Mouse (Mus musculus) kidney, embryonic 15.5 days (tissue): ENCODE results near the gene Rabac1. TPM values are rescaled to one million over a fixed set of nuclear protein-coding genes. Genes with fewer than 3 reads are reported as not detected.

Source experiments
- ATAC-seq: fragments of 200-750 bp; cut with Nextera tagmentation; replicated peaks from 2 replicates; pipeline ENCODE4 v1.8.0; 2017; ENCODE audit warnings: moderate TSS enrichment; ENCODE audit not compliant: low FRiP score
- H3K27ac ChIP-seq: fragments of 300-500 bp; sonication (generic); 2 replicates; pipeline ENCODE4 v1.5.1; 2015; ENCODE audit warnings: mild to moderate bottlenecking, inconsistent platforms
- H3K27me3 ChIP-seq: fragments of 300-500 bp; sonication (generic); 2 replicates; pipeline ENCODE4 v1.6.1; 2015; ENCODE audit warnings: inconsistent platforms
- H3K36me3 ChIP-seq: fragments of 300-500 bp; sonication (generic); 2 replicates; pipeline ENCODE4 v1.6.1; 2015; ENCODE audit warnings: inconsistent platforms
- H3K4me1 ChIP-seq: fragments of 300-500 bp; sonication (generic); 2 replicates; pipeline ENCODE4 v1.6.1; 2015; ENCODE audit warnings: inconsistent platforms
- H3K4me2 ChIP-seq: fragments of 300-500 bp; sonication (generic); 2 replicates; pipeline ENCODE4 v1.6.1; 2015; ENCODE audit warnings: moderate library complexity, mild to moderate bottlenecking, inconsistent platforms
- H3K4me3 ChIP-seq: fragments of 300-500 bp; sonication (generic); replicated peaks from 2 replicates; pipeline ENCODE4 v1.5.1; 2015; ENCODE audit warnings: mild to moderate bottlenecking, inconsistent platforms
- H3K9ac ChIP-seq: fragments of 300-500 bp; sonication (generic); 2 replicates; pipeline ENCODE4 v1.6.1; 2015; ENCODE audit warnings: mild to moderate bottlenecking, inconsistent platforms
- H3K9me3 ChIP-seq: fragments of 300-500 bp; sonication (generic); replicated peaks from 2 replicates; pipeline ENCODE4 v1.6.1; 2016; ENCODE audit warnings: inconsistent platforms
- WGBS: fragments of 180-500 bp; shearing (Covaris S2); methylation state at CpG from one replicate; pipeline ENCODE4 v1.1.7; 2015; ENCODE audit warnings: mixed read lengths; 5-methylcytosine and 5-hydroxymethylcytosine counted together
- microRNA-seq: library from miRNA; unstranded; fragments of <30 nt; microRNA quantifications from one replicate; pipeline ENCODE4, GENCODE M21; 2016
- polyA plus RNA-seq: library from polyadenylated mRNA; unstranded; fragments of >200 nt; fragmentation: Nextera tagmentation; extraction: Ambion mirVana; gene quantifications from 2 replicates; pipeline ENCODE4 v1.2.1, GENCODE M21; 2015

Rabac1 gene
- polyA plus RNA-seq, 1 experiment from 2014 or later = 153 TPM

DNA sequence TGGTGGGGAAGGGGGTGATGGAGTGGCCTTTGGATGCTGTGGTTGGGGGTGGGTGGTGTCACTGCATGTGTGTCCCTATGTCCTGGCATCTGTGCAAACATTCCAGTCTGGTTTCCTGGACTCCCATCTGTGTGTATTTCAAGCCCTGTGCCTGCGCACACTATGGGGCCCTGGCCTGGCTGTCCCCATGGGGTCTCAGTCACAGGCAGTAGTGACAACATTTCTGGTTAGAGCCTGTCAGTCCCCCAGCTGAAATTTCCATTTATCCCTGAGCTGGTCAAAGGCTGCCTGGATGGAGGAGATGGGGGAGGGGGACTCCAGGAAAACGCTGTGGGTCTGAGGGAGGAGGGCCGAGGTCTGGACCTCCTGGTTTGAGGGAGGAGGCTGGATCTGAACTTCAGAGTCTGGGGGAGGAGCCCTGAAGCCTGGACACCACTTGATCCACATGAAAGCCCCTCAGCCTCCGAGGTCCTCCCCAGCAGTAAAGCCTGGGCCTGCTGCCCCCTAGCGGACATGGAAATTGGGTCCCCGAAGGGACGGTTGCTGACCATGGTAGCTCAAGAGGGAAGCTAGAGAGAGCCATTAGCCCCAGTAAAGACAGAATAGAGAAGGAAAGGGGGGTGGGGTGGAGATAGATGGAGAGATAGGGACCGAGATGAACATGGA, 22.5 kb downstream of the Rabac1 start:
- Histone ChIP-seq H3K9me3 (no peaks in the 10 kb centered on the region), H3K4me1 (peaks cover 21% of the 10 kb centered on the region), H3K36me3 (no peaks in the 10 kb centered on the region), H3K4me3 (no peak overlapping the region), H3K9ac (no peak overlapping the region), H3K27me3 (peaks cover 100% of the 10 kb centered on the region), H3K27ac (no peak overlapping the region), H3K4me2 (0 out of 2 replicates have a peak overlapping the region, but pooled peaks have one; percentile 1)
- peak; percentile 50 for ATAC-seq
- under 1% methylated on average over 8 of the region's 8 CpGs for WGBS

DNA sequence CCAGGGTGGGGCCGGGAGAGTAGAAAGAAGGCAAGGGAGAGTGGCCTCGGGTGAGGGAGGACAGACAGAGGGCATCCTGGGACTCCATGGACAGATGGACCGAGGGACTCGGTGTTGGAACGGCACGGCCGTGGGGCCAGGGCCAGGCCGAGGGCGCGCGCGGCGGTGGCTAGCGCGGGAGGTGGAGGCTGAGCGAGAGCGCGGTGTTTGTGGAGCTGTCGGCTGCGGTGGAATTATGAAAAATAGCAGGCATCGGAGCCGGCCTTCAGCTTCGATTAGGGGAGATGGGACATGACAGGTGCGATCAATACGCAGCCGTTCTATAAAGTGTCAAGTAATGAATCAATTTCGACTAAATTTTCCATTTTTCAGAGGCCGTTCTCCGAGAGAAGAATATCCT, 23.8 kb downstream of the Rabac1 start:
- ATAC-seq = no peak
- peaks cover 100% of the 10 kb centered on the region for H3K27me3 ChIP-seq
- no peak overlapping the region for H3K4me2 ChIP-seq
- no peak overlapping the region for H3K4me3 ChIP-seq
- peaks cover 18% of the 10 kb centered on the region for H3K4me1 ChIP-seq
- H3K9ac ChIP-seq = no peak overlapping the region
- H3K9me3 ChIP-seq = no peaks in the 10 kb centered on the region
- no peak overlapping the region for H3K27ac ChIP-seq
- WGBS = under 1% methylated on average over 29 of the region's 29 CpGs
- no peaks in the 10 kb centered on the region for H3K36me3 ChIP-seq

DNA sequence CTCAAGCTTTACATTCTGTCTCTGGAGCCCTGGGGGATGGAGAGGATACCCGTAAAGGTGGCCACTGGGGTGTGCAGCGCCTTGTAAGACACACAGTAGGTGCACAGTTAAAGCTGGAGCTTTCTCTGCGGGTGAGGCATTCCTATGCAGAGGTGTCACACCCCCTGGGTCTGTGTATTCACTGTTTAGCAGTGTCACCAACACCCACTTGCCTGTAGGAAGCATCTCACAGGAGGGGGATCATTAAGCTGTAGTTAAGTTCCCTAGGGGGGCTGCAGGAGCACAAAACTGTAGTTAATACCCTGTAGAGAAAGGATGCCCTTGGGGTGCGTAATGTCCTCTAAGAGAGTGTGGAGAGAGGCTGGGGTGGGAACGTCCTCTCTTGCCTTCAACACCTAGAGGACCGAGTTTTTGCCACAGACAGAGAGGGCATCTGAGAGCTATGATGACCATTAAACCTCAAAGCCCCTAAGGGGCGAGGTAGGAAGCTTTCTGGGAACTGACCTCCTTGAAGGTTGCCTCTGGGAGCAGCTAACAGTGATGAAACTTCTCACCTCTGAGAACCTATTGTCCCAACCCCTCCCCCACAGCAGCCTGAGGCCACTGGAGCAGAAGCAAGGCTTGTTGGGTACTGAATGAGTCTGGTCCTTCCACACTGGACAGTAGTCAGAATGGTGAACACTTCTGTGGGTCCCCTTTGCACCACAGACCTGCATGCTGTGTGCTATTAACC, 25.1 kb downstream of the Rabac1 start:
- H3K4me2 ChIP-seq = no peak overlapping the region
- no peak for ATAC-seq
- WGBS = 5% methylated on average over 7 of the region's 7 CpGs

DNA sequence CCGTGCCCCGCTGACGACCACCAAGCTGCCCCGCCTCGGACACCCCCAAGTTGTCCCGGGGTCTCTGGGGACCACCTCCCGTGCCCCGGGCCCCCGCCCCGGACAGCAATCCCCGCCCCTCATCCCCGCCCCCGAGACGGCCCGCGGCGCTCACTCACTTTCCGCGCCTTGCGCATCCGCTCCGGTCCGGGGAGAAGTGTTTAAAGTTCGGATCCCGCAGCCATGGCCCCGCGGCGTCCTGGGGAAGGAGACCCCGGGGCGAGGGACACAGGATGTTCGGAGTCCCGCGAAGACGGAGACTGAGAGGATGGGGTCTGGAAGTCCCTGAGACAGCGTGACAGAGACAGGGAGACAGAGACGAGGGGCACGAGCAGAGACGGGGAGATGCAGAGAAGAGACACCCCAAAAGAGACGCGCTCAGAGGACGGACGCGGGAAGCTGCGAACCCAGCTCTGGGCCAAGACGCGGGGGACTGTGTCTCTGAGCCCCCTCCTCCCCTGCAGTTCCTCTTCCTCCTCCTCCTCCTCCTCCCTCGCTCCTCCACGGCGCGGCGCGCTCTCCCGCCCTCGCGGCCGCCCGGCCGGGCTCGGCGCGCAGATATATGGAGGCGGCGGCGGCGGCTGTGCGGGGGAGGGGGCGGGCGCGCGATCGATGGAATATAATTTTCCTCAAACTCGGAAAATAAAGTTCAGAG, 28.1 kb downstream of the Rabac1 start, which contains the start of gene Gm4881:
Gene Gm4881 (minus strand): TSS at position 238 of the 694 bp plus-strand sequence.
- WGBS = under 1% methylated on average over 57 of the region's 72 CpGs
- 0 out of 2 replicates have a peak within 1 kb of the TSS, but pooled peaks have one; percentile 5 for H3K9ac ChIP-seq
- no peak for ATAC-seq
- H3K27me3 ChIP-seq = peaks cover 100% of the 10 kb centered on the region
- peak within 1 kb of the TSS; percentile 40 for H3K4me3 ChIP-seq
- H3K4me2 ChIP-seq = peak within 1 kb of the TSS; percentile 72
- peaks cover 14% of the 10 kb centered on the region for H3K4me1 ChIP-seq
- H3K27ac ChIP-seq = no peak within 1 kb of the TSS
- H3K36me3 ChIP-seq = no peaks in the 10 kb centered on the region
- H3K9me3 ChIP-seq = no peaks in the 10 kb centered on the region

More for the DNA sequence above, 25.1 kb downstream of the Rabac1 start:
- H3K9ac ChIP-seq = no peak overlapping the region
- H3K4me1 ChIP-seq = peaks cover 22% of the 10 kb centered on the region
- no peak overlapping the region for H3K27ac ChIP-seq
- H3K9me3 ChIP-seq = no peaks in the 10 kb centered on the region
- no peaks in the 10 kb centered on the region for H3K36me3 ChIP-seq
- peaks cover 100% of the 10 kb centered on the region for H3K27me3 ChIP-seq
- no peak overlapping the region for H3K4me3 ChIP-seq

DNA sequence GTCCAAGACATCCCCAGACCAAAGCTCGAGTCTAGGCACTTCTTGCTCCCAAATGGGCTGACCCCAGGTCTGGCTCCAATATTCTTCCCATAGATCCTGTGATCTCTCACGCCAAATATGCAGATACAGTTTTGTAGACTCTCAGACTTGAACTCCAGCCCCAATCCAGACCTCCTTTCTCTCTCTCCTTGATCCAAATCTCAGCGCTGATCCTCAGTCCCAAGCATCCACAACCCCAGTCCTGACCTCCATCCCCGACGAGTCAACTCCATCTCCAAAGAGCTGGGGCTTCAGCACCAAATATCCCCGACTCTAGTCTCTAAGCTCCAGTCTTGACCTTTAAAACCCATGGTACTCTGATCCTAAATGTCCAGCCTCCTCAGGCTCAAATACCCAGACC, 28.9 kb downstream of the Rabac1 start:
- H3K27ac ChIP-seq = no peak overlapping the region
- no peak for ATAC-seq
- no peaks in the 10 kb centered on the region for H3K36me3 ChIP-seq
- no peak overlapping the region for H3K4me3 ChIP-seq
- no peaks in the 10 kb centered on the region for H3K9me3 ChIP-seq
- WGBS = 4% methylated on average over 6 of the region's 6 CpGs
- peaks cover 100% of the 10 kb centered on the region for H3K27me3 ChIP-seq
- no peak overlapping the region for H3K9ac ChIP-seq
- peaks cover 14% of the 10 kb centered on the region for H3K4me1 ChIP-seq
- H3K4me2 ChIP-seq = no peak overlapping the region; the same call in 1 of the 2 replicates

DNA sequence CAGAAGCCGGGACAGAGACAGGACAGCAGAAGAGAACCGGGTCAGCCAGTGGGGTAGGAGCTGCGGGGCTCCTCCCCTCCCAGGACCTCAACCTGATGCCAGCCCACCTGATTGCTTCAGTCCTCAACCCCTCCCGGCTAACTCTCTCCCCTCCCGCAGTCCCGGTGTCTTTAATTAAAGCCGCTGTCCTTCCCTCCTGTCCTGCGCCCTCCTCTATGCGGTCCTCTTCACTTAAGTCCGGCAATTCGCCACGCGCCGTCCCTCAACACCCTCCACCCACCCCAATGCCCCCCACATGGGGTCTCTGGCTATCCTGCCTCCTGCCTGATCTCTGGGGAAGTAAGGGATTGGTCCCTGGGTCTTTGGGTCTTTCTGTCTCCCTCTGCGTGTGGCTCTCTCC, 40.9 kb downstream of the Rabac1 start:
- Histone ChIP-seq H3K9me3 (no peaks in the 10 kb centered on the region), H3K4me2 (no peak overlapping the region), H3K4me1 (peaks cover 32% of the 10 kb centered on the region), H3K27ac (no peak overlapping the region), H3K36me3 (peaks cover 7% of the 10 kb centered on the region; the same call in 1 of the 2 replicates), H3K4me3 (no peak overlapping the region), H3K27me3 (peaks cover 82% of the 10 kb centered on the region), H3K9ac (no peak overlapping the region)
- WGBS = 1% methylated on average over 15 of the region's 15 CpGs
- ATAC-seq = no peak

DNA sequence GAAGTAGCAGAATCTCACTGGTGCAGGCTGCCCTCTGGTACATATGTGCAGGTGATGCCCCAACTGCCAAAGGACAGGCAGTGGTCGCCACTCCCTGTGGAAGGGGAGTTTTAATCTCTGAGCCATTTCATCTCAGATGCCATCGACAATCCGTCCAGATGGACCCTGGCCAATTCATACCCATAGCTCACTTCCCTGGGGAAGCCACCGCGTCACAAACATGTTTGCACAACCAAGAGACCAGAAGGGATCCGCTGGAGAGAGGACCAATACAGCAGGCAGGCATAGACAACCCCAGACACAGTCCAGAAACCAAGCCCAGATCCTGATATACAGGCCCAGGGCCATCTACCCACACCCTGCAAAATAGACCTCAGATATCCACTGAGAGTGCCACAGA, 42.1 kb downstream of the Rabac1 start:
- peaks cover 32% of the 10 kb centered on the region for H3K4me1 ChIP-seq
- no peak overlapping the region for H3K27ac ChIP-seq
- H3K27me3 ChIP-seq = peaks cover 72% of the 10 kb centered on the region
- ATAC-seq = no peak
- H3K9ac ChIP-seq = no peak overlapping the region
- H3K36me3 ChIP-seq = peaks cover 19% of the 10 kb centered on the region
- H3K4me2 ChIP-seq = no peak overlapping the region
- 51% methylated on average over 6 of the region's 6 CpGs for WGBS
- no peak overlapping the region for H3K4me3 ChIP-seq
- H3K9me3 ChIP-seq = no peaks in the 10 kb centered on the region

Small RNA genes lying within 50 kb of the gene (microRNA-seq; reads per million reads assigned to microRNA genes)
- gene Mir7046 (not detected), gene Mir7047 (not detected)

Other genes with a start within 250 kb of the Rabac1 start
- gene Gm4763, start 245.8 kb downstream of the Rabac1 start, polyA plus RNA-seq = not detected in 2 replicates
- 0.36 and 0.38 TPM in 2 replicates for gene Cd177, start 212.4 kb downstream of the Rabac1 start, polyA plus RNA-seq
- gene Ceacam10, start 195.5 kb downstream of the Rabac1 start, polyA plus RNA-seq = not detected in 2 replicates
- 15.3 TPM in 2 replicates for gene Gm9844, start 110.5 kb downstream of the Rabac1 start, polyA plus RNA-seq
- not detected in 2 replicates for gene Lypd4, start 102.8 kb downstream of the Rabac1 start, polyA plus RNA-seq
- not detected in 2 replicates for gene Dmrtc2, start 102.7 kb downstream of the Rabac1 start, polyA plus RNA-seq
- gene Rps19, start 88.4 kb downstream of the Rabac1 start, polyA plus RNA-seq = 2,383 and 2,806 TPM in 2 replicates
- 1.8 TPM in 2 replicates for gene Cd79a, start 75.4 kb downstream of the Rabac1 start, polyA plus RNA-seq
- 92.5 and 101 TPM in 2 replicates for gene Arhgef1, start 69.8 kb downstream of the Rabac1 start, polyA plus RNA-seq
- not detected in 2 replicates for gene Gm4881, start 28.3 kb downstream of the Rabac1 start, polyA plus RNA-seq
- gene Atp1a3, start 33.2 kb upstream of the Rabac1 start, polyA plus RNA-seq = 0.68 and 2.1 TPM in 2 replicates
- gene Grik5, start 99.6 kb upstream of the Rabac1 start, polyA plus RNA-seq = 5.1 and 7.0 TPM in 2 replicates
- gene Zfp574, start 99.8 kb upstream of the Rabac1 start, polyA plus RNA-seq = 33.9 and 37.1 TPM in 2 replicates
- gene Pou2f2, start 207.0 kb upstream of the Rabac1 start, polyA plus RNA-seq = 0.64 and 2.5 TPM in 2 replicates
- 10.2 and 11.7 TPM in 2 replicates for gene Dedd2, start 247.9 kb upstream of the Rabac1 start, polyA plus RNA-seq
- gene Zfp526, start 248.7 kb upstream of the Rabac1 start, polyA plus RNA-seq = 2.5 and 2.6 TPM in 2 replicates